Mouse (Mus musculus): ENCODE results near the gene Slc48a1. TPM values are rescaled to one million over a fixed set of nuclear protein-coding genes. Genes with fewer than 3 reads are reported as not detected.

The Slc48a1 gene
- total RNA-seq, 2 experiments from 2014 or later = 138 to 140 TPM

DNA sequence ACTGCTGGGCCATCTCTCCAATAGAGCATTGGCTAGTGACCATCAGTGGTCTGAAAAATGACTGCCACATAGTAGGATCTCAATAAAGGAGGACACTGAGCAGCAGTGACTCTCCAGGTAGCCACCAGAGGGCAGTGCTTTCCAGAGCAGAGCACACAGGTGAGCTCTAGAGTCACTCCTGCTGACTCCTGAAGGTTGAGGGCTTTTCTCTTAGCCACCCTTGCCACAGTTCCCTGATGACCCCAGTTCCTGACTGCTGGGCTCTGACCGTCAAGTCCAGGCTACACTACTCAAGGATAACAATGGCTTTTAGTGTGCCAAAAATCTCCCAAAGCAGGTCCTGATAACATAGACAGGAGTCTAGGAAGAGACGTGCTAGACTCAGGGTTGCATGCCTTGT is 26.6 kb upstream of the Slc48a1 start:
- DNase-seq (ENCODE audit: low spot score in 2 of 2) = no peak

DNA sequence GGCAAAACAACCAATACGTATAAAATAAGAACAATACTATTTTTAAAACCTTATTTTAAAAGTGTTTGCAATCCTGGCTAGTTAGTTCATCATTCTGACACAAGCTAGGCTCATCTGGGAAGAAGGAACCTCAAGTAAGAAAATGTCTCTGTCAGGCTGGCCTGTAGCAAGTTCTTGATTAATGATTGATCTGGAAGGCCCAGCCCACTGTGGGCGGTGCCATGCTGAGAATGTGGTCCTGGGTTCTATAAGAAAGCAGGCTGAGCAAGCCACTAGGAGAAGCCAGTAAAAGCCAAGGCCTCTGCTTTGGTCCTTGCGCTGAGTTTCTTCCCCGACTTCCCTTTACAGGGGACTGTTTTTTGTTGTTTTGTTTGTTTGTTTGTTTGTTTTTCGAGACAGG is 25.8 kb upstream of the Slc48a1 start:
- no peak for DNase-seq (ENCODE audit: low spot score in 2 of 2)

DNA sequence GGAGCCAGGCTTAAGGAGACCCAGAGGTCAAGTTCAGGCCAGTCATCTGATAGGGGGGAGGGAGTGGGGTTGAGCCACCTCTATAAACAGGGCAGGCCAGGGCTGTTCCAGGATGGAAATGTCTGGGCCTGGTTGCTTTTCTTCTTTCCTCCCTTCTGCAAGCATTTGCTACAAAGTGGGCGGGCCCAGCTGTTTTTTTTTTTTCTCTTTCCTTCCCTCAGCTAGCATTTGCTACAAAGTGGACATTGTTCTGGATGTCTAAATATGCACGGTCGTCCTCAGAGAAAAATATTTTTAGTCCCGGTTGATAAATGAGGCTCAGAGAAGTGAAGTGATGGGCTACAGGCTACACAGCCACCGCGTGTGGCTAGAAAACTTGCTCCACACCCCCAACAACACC is 23.8 kb upstream of the Slc48a1 start:
- DNase-seq (ENCODE audit: low spot score in 2 of 2) = no peak

DNA sequence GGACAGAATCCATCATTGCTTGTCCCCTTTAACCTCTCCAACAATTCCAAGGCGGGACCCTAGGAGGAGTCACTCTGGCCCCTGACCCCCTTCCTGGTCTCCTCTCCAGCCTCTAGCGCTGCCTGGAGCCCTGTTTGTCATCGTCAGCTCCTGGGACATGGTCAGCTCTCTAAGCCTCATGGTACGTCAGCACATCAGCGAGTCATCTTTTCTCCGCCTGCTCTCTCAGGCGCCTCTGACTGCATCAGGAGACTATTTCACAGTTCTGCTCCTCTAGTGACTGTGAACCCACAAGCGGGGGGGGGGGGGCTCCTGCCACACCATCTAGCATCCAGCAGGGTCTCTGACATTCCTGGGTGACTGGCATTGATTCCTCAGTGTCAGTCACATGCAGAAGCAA is 23.0 kb upstream of the Slc48a1 start:
- DNase-seq (ENCODE audit: low spot score in 2 of 2) = no peak

DNA sequence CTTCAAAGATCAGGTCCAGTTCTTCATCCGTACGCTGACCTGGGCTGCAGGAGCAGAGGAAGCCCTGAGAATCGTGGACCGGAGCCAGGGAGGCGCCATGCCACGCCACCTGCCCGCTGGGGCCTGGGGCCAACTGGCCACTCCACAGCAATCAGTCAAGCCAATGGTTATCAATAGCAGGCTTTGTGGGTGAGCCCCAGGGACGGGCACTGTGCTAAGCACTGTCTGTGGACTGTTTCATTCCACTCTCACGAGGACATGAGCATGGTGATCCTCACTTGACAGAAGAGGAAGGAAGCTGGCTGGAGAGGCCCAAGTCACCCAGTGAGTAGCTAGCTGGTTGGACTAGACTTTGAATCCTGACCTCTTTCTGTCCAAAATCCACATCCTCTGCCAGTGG is 18.3 kb upstream of the Slc48a1 start:
- DNase-seq (ENCODE audit: low spot score in 2 of 2) = peak; percentile 54 to 77

DNA sequence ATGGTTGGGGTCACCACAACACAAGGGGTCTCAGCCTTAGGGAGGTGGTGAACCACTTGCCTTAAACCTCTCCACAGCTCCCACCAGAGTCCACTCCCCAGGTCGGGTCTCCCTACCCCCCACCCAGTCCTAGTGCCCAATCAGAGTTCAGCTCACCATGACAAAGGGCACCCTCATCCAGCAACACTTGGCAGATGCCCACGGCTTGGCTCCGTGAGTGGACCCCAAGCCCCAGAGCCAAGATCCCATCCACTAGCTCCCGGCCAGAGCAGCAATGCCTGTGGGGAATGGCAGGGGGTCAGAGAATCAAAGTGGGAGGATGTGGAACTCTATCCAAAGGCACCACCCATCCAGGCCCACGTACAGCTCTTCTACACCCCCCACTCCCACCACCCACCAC is 17.4 kb upstream of the Slc48a1 start:
- DNase-seq (ENCODE audit: low spot score in 2 of 2) = no peak

DNA sequence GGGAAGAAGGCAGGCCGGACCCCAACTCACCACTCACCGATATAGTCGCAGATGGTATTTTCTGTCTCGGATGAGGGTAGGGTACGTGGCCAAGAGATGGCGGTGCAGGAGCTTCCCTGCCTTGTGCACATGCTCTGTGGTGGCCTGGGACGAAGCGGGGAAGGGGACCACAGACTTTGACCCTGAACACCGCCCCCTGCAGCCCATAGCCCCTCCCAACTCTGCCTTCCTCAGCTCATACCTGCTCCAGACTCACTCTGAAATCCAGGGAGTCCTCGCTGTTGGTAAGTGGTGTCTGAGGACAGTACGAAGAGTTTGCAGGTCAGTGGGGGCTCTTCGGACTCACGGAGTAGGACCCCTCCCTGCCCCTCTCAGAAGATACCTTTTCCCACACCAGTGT is 16.9 kb upstream of the Slc48a1 start:
- no peak for DNase-seq (ENCODE audit: low spot score in 2 of 2)

DNA sequence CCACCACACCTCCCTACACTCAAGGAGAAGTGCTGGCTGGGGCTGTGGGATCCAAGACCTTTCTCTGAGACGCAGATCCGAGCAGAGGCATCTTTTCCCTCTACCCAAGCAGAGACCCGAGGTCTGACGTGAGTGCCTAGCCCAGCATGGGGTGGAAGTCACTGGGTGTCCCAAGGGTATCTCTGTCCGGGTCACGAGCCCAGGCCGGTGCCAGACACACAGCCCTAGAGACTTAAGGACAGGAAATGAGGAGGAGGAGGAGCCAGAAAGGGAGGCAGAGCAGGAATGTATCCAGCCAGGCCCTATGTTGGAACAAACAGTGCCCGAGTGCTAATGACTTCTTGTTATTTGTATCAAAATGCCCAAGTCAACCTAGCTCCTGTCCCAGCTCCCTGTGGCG is 15.6 kb upstream of the Slc48a1 start:
- no peak for DNase-seq (ENCODE audit: low spot score in 2 of 2)

DNA sequence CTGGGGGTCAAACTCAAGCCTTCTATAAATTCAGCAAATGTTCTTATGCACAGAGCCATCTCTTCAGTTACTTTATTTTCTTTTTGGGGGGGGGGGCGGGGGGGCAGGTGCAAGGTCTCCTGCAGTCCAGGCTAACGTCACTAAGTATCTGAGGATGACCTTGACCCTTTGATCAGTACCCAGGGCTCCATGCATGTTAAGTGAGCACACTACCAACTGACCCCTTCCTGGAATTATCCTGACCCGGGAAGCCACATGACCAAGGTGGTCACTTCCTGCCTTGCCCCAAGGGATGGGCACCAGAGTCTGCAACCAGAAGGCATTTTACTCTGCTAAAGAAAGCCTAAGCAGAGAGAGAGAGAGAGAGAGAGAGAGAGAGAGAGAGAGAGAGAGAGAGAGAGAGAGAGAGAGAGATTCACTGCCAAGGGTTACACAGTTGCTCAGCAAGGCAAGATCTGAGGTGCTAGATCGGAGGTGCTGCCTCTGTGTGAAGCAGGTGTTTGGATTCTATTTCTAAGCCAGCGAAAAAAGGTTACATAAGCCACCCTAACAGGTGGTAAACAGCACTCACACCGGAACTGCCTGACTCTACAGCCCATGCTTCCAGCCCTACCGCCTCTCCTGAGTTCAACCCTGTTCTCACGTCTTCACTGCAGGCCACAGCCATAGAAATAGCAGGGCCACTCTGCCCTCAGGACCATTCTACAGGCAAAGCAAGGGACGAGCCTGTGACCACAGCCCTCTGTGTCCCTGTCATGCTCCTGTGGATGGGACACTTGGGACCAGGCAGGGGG is 14.9 kb upstream of the Slc48a1 start:
- DNase-seq (ENCODE audit: low spot score in 2 of 2) = no peak

DNA sequence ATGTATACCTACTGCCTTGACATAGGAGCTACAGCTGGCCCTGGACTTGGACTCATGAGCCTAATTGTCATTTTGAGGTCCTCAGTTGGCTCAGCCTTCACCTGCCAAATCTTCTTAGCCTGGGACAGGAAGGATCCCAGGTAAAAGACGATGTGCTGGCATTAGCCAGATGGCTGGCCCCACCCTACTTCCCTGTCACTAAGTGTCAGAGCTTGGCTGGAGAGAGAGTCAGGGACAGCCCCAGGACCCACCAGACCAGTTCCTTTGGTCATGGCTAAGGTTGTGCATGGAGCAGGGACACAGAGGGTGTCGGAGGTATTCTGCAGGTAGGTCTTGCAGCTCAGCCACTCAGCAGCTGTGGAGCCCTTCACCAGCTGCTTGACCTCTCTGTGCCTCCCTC is 13.8 kb upstream of the Slc48a1 start:
- no peak for DNase-seq (ENCODE audit: low spot score in 2 of 2)

DNA sequence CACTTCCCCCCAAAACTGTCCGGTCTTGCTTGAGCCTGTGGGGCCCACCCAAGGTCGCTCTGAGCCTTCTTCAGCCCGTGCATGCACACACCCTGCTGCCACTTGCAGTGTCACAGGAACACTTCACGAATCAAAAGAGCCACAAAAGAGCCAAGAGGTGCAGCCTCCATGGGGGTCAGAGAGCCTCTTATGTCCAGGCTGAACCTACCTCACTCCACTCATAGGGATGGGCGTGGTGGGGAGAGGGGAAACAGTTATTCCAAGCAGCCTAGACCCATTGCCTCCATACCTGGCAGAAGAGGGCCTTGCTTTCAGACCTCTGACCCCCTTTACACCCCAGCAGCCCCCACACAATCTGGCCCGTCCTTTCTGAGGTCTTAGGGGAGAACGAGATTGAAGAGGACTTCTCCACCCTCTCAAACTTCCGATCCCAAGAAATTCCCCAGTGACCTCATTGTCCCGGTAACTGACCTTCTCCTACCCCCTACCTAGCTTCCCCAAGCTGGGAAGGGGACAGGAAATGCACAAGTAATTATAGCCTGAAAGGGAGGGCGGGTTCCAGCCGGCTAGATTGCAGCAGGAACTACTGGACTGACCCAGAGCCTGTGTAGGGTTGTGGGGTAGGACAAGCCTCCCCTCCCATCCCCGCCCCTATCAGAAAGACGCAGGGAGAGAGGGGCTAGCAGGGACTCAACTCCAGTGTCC is 13.1 kb upstream of the Slc48a1 start:
- DNase-seq (ENCODE audit: low spot score in 2 of 2) = no peak

DNA sequence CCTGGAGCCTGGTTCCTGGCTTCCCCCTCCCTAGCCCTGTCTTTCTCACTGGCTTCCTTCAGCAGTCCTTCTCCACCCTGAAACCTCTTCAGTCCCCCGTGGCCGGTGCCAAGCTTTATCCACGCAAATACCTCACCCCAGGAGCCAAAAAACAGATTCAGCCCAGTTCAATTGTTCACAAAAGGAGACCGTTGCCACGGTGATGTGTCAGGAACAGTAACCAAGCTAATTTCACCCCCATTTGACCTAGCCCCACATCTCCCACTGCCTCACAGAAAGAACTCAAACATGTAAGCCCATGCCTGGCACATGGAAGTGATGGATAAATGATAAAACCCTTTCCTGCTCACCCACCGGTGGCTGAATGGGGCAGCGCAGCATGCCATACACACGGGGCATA is 12.1 kb upstream of the Slc48a1 start:
- peak in 1 of 2 experiments; percentile 52 for DNase-seq (ENCODE audit: low spot score in 2 of 2)

DNA sequence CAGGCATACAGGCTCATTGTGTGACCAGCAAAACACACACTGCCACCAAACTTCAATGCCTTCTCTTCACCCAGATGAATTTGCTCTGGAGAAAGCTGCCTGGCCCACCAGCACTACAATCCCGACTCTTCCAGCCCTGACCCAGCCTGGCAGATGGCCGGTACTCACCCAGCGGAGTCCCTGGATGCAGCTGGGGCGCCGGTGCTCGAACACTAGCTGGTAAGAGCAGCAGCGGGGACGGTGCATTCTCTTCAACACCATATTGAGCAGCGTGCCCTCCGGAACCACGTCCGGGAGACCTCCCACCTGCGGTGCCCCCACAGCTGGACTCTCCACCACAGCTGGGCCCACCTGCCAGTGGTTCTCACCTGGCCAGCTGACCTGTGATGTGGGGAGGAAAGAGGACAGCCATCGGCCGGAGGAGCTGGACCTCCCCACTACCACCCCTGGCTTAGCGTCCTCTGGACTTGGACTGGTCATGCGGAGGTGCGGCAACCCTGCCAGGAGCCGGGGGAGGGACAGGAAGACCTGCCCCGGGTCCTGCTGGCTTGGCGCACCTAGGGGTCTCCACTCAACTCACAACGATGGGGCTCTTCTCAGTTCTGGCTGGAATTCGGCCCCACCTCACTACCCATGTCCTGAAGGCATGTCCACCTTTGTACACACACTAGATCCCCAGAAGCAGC is 11.6 kb upstream of the Slc48a1 start:
- DNase-seq (ENCODE audit: low spot score in 2 of 2) = no peak

DNA sequence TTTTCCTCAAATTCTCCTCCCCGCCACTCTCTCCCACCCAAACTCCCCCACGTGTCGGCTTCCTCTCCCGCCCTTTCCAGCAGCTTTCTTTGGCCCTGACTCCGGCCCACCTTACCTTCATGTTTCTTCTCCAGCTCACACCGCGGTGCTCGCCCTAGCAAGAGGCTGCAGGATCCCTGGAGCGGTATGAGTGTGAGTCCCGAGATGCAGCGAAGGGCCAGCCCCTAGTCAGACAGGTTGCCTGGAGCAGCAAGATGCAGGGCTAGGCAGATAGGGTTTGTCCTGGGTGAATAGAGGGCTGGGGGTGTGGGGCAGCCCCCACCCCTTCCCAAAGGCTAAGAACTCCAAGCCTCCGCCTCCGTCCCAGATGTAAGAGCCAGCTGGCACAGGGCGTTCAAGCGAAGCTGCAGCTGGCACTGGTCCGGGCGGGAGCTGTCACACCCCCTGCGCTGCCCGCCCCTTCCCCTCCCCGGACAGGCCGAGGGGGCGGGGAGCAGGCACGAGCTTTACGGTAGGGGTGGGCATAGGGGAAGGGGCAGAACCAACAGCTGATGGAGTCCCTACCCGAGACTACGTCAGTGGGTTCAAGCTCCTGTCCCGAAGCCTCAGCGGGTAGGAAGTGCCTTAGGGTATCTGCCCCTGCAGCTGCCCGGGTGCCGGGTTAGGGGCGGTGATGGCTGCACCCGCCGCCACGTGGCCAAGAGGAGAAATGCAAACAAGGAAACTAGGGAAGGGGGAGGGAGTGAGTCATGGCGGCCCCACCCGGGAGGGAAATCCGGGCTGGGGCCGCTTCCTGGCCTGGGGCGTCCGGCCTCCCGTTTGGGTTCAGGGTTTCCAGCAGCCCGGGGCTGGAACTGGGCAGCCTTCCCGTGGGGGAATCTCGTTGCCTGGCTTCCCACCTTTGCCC is 10.8 kb upstream of the Slc48a1 start, which contains the start of gene Rapgef3:
Gene Rapgef3 (minus strand): TSS at position 693 of the 907 bp plus-strand sequence.
- DNase-seq (ENCODE audit: low spot score in 2 of 2) = peak; percentile 63 to 79

DNA sequence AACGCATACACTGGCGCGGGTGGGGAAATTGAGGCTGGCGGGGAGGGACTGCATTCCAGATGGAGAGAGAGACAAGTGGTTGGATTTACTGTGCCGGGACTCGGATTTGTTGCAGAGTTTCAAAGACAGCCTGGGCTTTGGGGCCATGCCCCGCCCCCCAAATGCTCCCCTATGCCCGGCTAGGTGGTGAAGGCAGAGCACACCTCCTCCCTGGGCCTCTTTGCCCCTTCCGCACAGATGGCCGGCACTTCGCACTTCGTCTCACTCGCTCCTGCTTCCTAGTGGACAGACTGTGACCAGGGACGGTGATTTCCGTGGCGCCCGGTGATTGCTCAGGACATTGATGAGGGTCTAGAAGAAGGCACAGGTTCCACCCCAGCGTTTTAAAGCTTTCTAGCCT is 10.1 kb upstream of the Slc48a1 start:
- no peak for DNase-seq (ENCODE audit: low spot score in 2 of 2)

DNA sequence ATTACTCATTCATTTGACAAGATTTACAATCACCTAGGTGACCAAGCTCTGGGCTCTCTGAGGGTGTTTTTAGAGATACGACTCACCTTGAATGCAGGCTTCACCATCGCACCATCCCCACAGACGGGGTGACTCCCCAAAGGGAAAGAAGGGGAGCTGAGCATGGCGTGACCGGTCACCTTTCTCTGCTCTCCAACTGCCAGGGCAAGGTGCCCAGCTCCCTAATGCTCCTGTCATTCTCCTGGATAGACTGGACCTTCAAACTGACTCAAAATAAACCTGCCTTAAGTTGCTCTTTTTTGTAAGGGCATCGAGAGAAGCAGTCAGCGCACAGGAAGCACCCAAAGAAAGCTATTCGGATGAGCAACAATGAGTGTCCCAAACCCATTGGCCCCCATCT is 8.0 kb upstream of the Slc48a1 start:
- DNase-seq (ENCODE audit: low spot score in 2 of 2) = no peak

DNA sequence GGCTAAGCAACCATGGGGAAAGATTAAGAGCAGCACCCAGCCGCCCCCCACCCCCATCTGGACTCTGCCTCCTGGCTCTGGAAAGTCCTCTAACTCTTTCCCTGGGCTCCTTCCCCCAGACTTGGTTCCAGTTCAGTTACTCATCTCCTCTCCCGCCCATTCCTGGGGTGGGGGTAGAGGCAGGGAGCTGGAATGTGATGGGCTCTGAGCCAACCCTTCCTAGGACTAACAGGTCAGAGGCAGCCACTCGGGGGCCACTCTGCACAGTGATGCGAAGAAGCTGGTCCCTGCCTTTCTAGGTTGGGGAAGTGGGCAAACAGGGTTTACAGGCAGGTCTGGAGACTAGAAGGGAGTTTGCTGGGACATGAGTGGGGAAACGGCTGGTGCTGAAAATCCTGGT is 5.2 kb upstream of the Slc48a1 start:
- DNase-seq (ENCODE audit: low spot score in 2 of 2) = no peak

DNA sequence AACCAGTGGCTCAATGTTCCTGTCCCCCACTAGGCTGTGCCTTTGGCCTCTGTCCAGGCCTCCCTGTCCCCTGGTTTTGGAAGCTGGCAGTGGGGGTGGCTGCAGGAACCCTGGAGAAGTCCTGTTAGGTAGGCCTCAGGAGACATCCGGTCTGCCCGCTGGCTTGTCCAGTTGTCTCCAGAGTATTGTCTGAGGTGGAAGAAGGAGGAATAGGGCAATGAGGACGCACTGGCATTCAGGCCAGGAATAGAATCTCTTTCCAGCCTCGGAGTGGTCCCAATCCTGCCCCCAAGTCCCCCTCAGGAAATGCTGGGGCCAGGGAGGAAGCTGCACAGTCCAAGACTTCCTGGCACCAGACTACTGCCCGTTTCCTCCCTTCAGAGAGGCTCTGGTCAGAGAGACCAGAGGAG is 4.4 kb upstream of the Slc48a1 start:
- no peak for DNase-seq (ENCODE audit: low spot score in 2 of 2)

DNA sequence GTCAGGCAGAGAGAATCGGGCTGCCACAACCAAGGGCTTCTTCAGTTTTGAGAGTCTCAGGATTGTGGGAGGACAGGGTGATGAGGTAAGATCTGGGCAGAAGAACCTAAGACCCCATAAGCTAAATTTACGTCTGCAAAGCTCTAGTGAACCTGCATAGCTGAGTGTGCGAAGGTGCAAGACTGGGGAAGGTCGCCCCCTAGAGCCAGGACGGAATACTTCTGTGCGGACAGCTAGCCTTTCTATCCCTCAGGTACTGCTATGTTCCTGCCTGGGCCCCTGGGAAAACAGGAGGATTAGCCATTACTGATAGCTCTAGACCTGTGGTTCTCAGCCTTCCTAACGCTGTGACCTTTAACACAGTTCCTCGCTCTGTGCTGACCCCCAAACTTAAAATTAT is 1.8 kb upstream of the Slc48a1 start:
- DNase-seq (ENCODE audit: low spot score in 2 of 2) = peak in 1 of 2 experiments; percentile 79

DNA sequence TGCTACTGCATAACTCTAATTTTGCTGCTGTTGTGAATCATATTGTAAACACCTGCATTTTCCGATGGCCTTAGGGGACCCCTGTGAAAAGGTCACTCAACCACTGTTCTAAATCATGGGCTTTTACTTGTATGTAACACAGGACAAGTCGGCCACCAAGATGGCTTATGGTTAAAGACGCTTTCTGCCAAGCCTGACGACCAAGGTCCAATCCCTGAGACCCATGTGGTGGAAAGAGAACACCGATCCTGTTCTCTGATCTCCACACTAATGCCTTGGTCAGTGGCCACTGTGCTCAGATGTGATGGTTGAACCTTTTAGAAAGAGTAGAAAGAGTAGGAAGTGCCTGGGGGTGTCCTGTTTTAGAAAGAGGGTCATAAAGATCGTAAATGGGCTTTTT is 1.4 kb upstream of the Slc48a1 start:
- DNase-seq (ENCODE audit: low spot score in 2 of 2) = no peak

DNA sequence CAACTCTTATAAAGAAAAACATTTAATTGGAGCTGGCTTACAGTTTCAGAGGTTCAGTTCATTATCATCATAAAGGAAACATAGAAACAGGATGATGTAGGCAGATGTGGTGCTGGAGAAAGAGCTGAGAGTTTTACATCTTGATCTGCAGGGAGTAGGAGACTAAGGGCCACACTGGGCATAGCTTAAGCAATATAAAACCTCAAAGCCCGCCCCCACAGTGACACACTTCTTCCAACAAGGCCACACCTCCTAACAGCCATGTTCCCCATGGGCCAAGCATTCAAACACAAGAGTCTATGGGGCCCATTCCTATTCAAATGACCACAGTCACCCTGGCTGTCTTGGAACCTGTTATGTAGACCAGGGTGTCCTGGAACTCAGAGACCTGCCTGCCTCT is 1.3 kb downstream of the Slc48a1 start:
- no peak for DNase-seq (ENCODE audit: low spot score in 2 of 2)
